Mouse (Mus musculus) gastrocnemius, adult 8-10 months (tissue): ENCODE data around the gene Hoxc13. TPM values are rescaled to one million over a fixed set of nuclear protein-coding genes. Genes with fewer than 3 reads are reported as not detected.
A peak's percentile ranks its signal among the peaks of the same experiment; 100 is the strongest.

ENCODE experiments used
- microRNA-seq: library from miRNA; unstranded; fragments of <30 nt; microRNA quantifications from one replicate; pipeline ENCODE4 v1.2.0, GENCODE M21; 2022
- total RNA-seq, 4 experiments: library from RNA; stranded (reverse); gene quantifications; 2 replicates each; pipeline ENCODE4 v1.2.4; 2022

The Hoxc13 gene
- total RNA-seq, 4 experiments from 2014 or later: not detected

Small RNA genes within 50 kb of the gene (microRNA-seq; reads per million reads assigned to microRNA genes)
- gene Mir196a-2: 5,419 reads per million, percentile 89 among the genes with 10 or more reads in this experiment

Other genes with a start within 250 kb of the Hoxc13 start
- 10 to 100 TPM; 12.4 to 33.5 (median 21.7) TPM for gene Atp5g2, start 248.8 kb upstream of the Hoxc13 start, total RNA-seq
- gene Calcoco1, start 198.9 kb upstream of the Hoxc13 start, total RNA-seq: 10 to 100 TPM; 65.5 to 80.9 (median 72.9) TPM
- not detected for gene Hoxc12, start 15.7 kb downstream of the Hoxc13 start, total RNA-seq
- gene Hoxc11, start 33.3 kb downstream of the Hoxc13 start, total RNA-seq: 1 to 10 TPM; 6.0 to 8.8 (median 7.6) TPM
- 100 to 1,000 TPM in 1 of 4 experiments, 10 to 100 TPM in 3; 77.4 to 106 (median 88.9) TPM for gene Hoxc10, start 45.7 kb downstream of the Hoxc13 start, total RNA-seq
- 1 to 10 TPM; 1.6 to 3.4 (median 2.4) TPM for gene Hoxc5, start 46.3 kb downstream of the Hoxc13 start, total RNA-seq
- gene Hoxc9, start 55.3 kb downstream of the Hoxc13 start, total RNA-seq: 1 to 10 TPM; 5.3 to 7.4 (median 6.0) TPM
- gene Hoxc8, start 69.5 kb downstream of the Hoxc13 start, total RNA-seq: 1 to 10 TPM; 1.3 to 1.5 (median 1.4) TPM
- gene Hoxc6, start 77.2 kb downstream of the Hoxc13 start, total RNA-seq: 1 to 10 TPM; 4.5 to 6.3 (median 5.2) TPM
- 1 to 10 TPM; 4.6 to 5.6 (median 4.7) TPM for gene Hoxc4, start 97.8 kb downstream of the Hoxc13 start, total RNA-seq
- 10 to 100 TPM in 3 of 4 experiments, 1 to 10 TPM in 1; 10.0 to 19.3 (median 12.3) TPM for gene Smug1, start 246.0 kb downstream of the Hoxc13 start, total RNA-seq